Mouse (Mus musculus) liver, embryonic 16.5 days (tissue): ENCODE data around the gene Edil3. TPM values are rescaled to one million over a fixed set of nuclear protein-coding genes. Genes with fewer than 3 reads are reported as not detected.

Experiments
- ATAC-seq: fragments of 200-750 bp; cut with Nextera tagmentation; 2 replicates; pipeline ENCODE4 v1.8.0; 2017; ENCODE audit warnings: low read depth, mild to moderate bottlenecking, moderate number of reproducible peaks, moderate library complexity
- H3K27ac ChIP-seq: fragments of 300-500 bp; sonication (generic); 2 replicates; pipeline ENCODE4 v1.5.1; 2014; ENCODE audit warnings: mild to moderate bottlenecking, low read length
- H3K27me3 ChIP-seq: fragments of 300-500 bp; sonication (generic); 2 replicates; pipeline ENCODE4 v1.6.1; 2014; ENCODE audit warnings: low read depth, low read length, mixed read lengths; ENCODE audit not compliant: control insufficient read depth, insufficient read depth
- H3K36me3 ChIP-seq: fragments of 300-500 bp; sonication (generic); 2 replicates; pipeline ENCODE4 v1.6.1; 2014; ENCODE audit warnings: mild to moderate bottlenecking; ENCODE audit not compliant: control insufficient read depth, insufficient read depth
- H3K4me1 ChIP-seq: fragments of 300-500 bp; sonication (generic); 2 replicates; pipeline ENCODE4 v1.6.1; 2014; ENCODE audit warnings: low read depth, low read length, mixed read lengths; ENCODE audit not compliant: control insufficient read depth
- H3K4me2 ChIP-seq: fragments of 300-500 bp; sonication (generic); 2 replicates; pipeline ENCODE4 v1.6.1; 2014; ENCODE audit warnings: low read depth, low read length, mixed read lengths
- H3K4me3 ChIP-seq: fragments of 300-500 bp; sonication (generic); 2 replicates; pipeline ENCODE4 v1.5.1; 2014; ENCODE audit warnings: low read depth, mild to moderate bottlenecking, low read length
- H3K9ac ChIP-seq: fragments of 300-500 bp; sonication (generic); 2 replicates; pipeline ENCODE4 v1.6.1; 2014; ENCODE audit warnings: low read depth, low read length
- H3K9me3 ChIP-seq: fragments of 300-500 bp; sonication (generic); replicated peaks from 2 replicates; pipeline ENCODE4 v1.6.1; 2016; ENCODE audit warnings: low read length; ENCODE audit not compliant: control insufficient read depth
- WGBS: fragments of 180-500 bp; shearing (Covaris S2); extraction: QIAGEN DNeasy Blood & Tissue Kit; methylation state at CpG from one replicate; pipeline ENCODE4 v1.1.7; 2014; ENCODE audit not compliant: insufficient replicate concordance; 5-methylcytosine and 5-hydroxymethylcytosine counted together
- polyA plus RNA-seq: library from polyadenylated mRNA; unstranded; fragments of >200 nt; fragmentation: Nextera tagmentation; extraction: Ambion mirVana; gene quantifications from 2 replicates; pipeline ENCODE4 v1.2.1, GENCODE M21; 2015

Edil3 gene
- polyA plus RNA-seq, 1 experiment from 2014 or later = 0.17 TPM

DNA sequence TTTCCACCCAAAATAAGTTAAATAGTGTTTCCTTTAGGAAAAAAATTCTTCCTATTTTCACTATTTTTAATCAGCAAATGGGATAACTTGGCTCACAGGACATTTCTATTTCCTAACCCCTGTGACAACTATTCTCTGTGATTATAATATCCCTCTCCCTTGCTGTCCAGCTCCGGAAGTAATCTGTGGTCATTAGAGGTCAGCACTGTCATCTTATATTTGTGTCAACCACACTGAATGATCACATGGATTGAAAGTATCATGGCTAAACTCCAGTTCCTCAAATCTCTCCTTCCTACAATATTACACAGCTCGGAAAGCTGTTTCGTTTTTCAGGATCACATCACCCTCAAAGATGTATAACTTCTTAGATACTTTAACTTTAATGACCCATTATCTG lies 518.5 kb downstream of the Edil3 start:
- no peak for ATAC-seq
- H3K9ac ChIP-seq = no peak overlapping the region
- no peaks in the 10 kb centered on the region for H3K27me3 ChIP-seq
- H3K36me3 ChIP-seq = no peaks in the 10 kb centered on the region
- no peaks in the 10 kb centered on the region for H3K4me1 ChIP-seq
- no peaks in the 10 kb centered on the region for H3K9me3 ChIP-seq
- no peak overlapping the region for H3K27ac ChIP-seq
- H3K4me3 ChIP-seq = no peak overlapping the region
- WGBS = 59% methylated on average over 3 of the region's 3 CpGs
- H3K4me2 ChIP-seq = no peak overlapping the region

DNA sequence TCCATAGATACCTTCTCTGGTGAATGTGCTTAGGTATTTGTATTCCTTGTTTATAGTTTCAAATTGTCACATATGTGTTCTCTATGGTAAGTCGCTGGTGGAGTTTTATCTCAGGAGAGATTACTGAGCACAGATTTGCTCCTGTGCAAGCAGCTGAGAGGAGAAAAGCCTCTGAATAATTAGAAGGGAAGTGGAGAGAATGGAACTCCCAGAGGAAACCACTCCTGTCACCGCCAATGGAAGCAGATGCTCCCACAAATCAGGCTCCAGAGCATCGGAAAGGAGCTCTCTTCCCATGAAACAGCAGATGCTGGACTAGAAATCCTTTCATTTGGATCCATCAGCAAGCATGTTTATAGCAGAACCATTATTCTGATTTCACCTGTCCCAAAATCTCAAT lies 534.0 kb downstream of the Edil3 start:
- Histone ChIP-seq H3K4me3 (no peak overlapping the region), H3K9ac (no peak overlapping the region), H3K4me2 (no peak overlapping the region), H3K27me3 (no peaks in the 10 kb centered on the region), H3K27ac (no peak overlapping the region), H3K4me1 (no peaks in the 10 kb centered on the region), H3K36me3 (no peaks in the 10 kb centered on the region), H3K9me3 (no peaks in the 10 kb centered on the region)
- WGBS = 58% methylated on average over 3 of the region's 3 CpGs
- ATAC-seq = no peak

DNA sequence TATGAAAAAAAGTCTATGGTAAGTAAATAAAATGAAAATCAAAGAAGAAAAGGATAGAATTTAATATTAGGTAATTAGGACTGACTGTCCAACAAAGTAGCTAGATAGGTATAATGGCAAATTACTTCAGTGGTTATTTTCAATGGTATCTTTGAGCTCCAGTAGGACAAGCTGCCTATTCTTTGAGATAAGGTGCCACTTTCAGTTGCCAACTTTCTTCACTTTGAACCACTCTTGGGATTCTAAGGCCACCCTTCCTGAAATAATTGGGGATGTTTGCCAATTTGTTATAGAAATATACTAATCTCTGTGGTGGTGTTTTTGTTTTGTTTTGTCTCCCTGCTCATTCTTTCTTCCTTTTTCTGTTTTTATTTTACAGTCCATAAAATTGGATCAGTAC lies 537.1 kb downstream of the Edil3 start:
- no peak overlapping the region for H3K4me2 ChIP-seq
- no peak for ATAC-seq

DNA sequence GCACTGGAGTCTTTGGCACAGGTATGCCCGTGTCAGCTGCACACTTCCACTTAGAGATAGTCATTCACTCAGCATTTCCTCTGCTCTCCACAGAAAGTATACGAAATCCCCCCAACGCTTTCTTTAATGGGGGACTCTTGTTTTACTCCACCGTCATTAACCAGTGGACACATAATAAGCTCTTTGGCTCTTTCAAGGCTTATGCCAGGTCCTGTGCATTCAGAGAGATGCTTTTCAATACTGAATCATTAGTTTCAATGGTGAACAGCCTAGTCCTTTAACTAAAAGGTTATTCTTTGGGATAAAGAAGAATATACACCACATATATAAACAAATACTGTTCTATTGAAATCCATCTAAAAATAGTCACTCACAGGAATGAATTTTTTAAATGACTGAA lies 541.0 kb downstream of the Edil3 start:
- Histone ChIP-seq H3K36me3 (no peaks in the 10 kb centered on the region), H3K27me3 (no peaks in the 10 kb centered on the region), H3K4me3 (no peak overlapping the region), H3K9me3 (no peaks in the 10 kb centered on the region), H3K27ac (no peak overlapping the region), H3K4me1 (no peaks in the 10 kb centered on the region), H3K4me2 (no peak overlapping the region), H3K9ac (no peak overlapping the region)
- no peak for ATAC-seq
- 57% methylated on average over 4 of the region's 4 CpGs for WGBS

More for the DNA sequence above, 537.1 kb downstream of the Edil3 start:
- Histone ChIP-seq H3K9ac (no peak overlapping the region), H3K27me3 (no peaks in the 10 kb centered on the region), H3K4me3 (no peak overlapping the region), H3K27ac (no peak overlapping the region), H3K36me3 (no peaks in the 10 kb centered on the region), H3K4me1 (no peaks in the 10 kb centered on the region), H3K9me3 (no peaks in the 10 kb centered on the region)

DNA sequence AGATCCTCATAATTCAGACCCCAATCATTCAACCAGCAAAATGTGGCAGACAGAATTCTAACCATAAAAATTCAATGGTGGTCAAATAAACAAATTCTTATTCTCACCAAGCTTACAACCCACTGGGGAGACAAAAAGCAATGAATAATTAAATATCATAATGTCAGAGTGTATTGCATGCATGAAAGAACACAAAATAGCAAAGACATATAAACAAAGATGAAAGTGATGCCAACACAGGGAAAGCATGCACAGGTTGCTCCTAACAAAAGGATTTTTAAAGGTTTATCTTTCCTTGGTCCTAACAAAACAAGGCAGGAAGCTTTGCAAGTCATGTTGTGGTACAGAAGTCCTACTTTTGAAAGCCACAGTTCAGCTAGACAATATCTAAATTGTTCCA lies 550.0 kb downstream of the Edil3 start:
- no peaks in the 10 kb centered on the region for H3K36me3 ChIP-seq
- H3K27ac ChIP-seq = no peak overlapping the region
- no peaks in the 10 kb centered on the region for H3K9me3 ChIP-seq
- no peak for ATAC-seq
- no peak overlapping the region for H3K9ac ChIP-seq
- H3K4me3 ChIP-seq = no peak overlapping the region
- no peaks in the 10 kb centered on the region for H3K4me1 ChIP-seq
- H3K27me3 ChIP-seq = no peaks in the 10 kb centered on the region
- H3K4me2 ChIP-seq = no peak overlapping the region

DNA sequence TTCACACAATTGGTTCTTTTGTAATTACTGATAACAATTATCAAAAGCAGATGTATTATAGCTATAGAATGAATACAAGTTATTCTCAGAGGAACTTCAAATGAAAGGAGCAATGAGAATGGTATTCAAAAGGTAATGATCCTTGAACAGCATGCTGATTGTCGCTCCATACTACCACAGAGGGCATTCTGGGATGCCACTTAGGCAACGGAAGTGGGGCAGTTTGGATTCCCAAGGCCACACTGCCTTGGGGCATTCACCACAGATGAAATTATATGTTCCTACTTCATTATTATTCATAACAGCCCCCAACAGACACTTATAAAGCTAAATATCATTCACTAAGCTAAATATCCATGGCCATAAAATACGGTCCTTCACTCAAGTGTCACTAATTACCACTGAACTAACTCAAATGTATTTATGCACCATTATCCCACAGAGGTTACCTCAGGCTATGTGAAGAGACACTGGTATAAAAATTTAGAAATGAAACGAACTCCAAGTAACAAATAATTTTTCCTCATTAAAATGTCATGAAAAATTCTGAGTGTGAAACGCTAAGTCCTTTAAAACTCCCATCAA lies 550.5 kb downstream of the Edil3 start:
- 64% methylated on average over 5 of the region's 5 CpGs for WGBS
- no peaks in the 10 kb centered on the region for H3K9me3 ChIP-seq
- no peak overlapping the region for H3K9ac ChIP-seq
- H3K4me1 ChIP-seq = no peaks in the 10 kb centered on the region
- no peak overlapping the region for H3K27ac ChIP-seq
- ATAC-seq = no peak
- no peak overlapping the region for H3K4me3 ChIP-seq
- H3K27me3 ChIP-seq = no peaks in the 10 kb centered on the region
- no peaks in the 10 kb centered on the region for H3K36me3 ChIP-seq
- no peak overlapping the region for H3K4me2 ChIP-seq
